Mouse (Mus musculus): ENCODE data around the gene Efcab7. TPM values are rescaled to one million over a fixed set of nuclear protein-coding genes. Genes with fewer than 3 reads are reported as not detected.

The Efcab7 gene
- total RNA-seq, 2 experiments from 2014 or later: 0.42 to 8.0 TPM

DNA sequence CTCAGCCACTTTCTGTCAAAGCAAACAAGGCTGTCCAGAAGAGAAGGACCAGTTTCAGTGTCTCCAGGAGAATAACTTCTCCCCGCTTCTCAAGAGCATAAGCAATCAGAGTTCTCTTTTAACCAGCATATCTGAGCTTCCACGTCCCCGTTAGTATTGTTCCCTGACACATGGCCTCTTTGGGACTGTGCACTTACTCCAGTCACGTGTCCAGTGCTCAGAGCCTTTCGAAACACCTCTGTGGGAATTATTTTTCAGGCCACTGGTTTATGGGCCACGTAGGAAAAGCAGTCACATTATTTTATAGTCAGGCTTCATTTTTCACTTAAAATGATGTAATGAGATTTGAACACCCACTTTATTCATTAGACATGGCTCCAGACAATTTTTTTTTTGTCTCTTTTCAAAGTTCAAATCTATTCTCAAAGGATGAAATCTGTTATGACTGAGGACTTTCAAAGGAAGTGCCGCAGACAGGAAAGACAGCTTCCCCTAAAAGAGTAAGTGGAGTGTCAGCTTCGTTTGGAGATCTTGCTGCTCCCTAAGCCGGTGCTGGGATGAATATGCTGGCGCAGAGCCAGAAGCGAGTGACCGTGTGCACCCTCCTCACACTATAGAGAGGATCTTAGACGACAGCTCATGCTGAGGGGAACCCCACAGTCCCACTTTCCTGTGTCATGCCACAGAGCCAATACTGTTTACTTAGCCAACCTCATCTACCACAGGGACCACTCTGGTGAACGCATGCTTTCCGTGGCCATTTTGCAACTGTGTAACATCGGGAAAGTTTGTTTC is 110.9 kb downstream of the Efcab7 start:
- no peak for ATAC-seq (replicated peaks; ENCODE audit: low FRiP score, low TSS enrichment, poor library complexity, severe bottlenecking)

GRCm38 (mm10) chr4:99941655-99942414 is 112.8 kb downstream of the Efcab7 start:
- 0 out of 2 replicates have a peak, but pooled peaks have one; percentile 47 for ATAC-seq (replicated peaks; ENCODE audit: low FRiP score, low TSS enrichment, poor library complexity, severe bottlenecking)

GRCm38 (mm10) chr4:99944606-99945005 is 115.6 kb downstream of the Efcab7 start:
- ATAC-seq (replicated peaks; ENCODE audit: low FRiP score, low TSS enrichment, poor library complexity, severe bottlenecking): no peak

GRCm38 (mm10) chr4:99945011-99945410 is 116.0 kb downstream of the Efcab7 start:
- ATAC-seq (replicated peaks; ENCODE audit: low FRiP score, low TSS enrichment, poor library complexity, severe bottlenecking): no peak

GRCm38 (mm10) chr4:99946516-99946915 is 117.5 kb downstream of the Efcab7 start:
- no peak for ATAC-seq (replicated peaks; ENCODE audit: low FRiP score, low TSS enrichment, poor library complexity, severe bottlenecking)

DNA sequence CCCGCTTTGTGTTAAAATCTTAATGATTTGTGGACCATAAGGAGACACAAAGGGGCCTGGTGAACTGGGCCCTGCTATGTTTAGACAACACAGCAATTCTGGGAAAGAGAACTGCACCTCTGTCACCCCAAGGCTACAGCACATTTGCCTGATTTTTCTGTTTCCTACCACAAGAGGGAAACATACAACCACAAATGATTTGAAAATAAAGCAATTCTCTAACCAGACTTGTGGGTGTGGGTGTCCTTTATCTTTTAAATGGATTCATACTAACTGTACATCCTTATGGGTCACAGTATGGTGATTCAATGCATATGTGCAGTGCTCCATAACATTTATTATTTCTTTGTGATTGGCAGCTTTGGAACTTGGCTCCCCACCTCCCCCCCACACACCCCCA is 118.2 kb downstream of the Efcab7 start:
- peak; percentile 61; the same call in 1 of the 2 replicates for ATAC-seq (replicated peaks; ENCODE audit: low FRiP score, low TSS enrichment, poor library complexity, severe bottlenecking)

GRCm38 (mm10) chr4:99947896-99948295 is 118.9 kb downstream of the Efcab7 start:
- ATAC-seq (replicated peaks; ENCODE audit: low FRiP score, low TSS enrichment, poor library complexity, severe bottlenecking): no peak

- no peak for ATAC-seq (replicated peaks; ENCODE audit: low FRiP score, low TSS enrichment, poor library complexity, severe bottlenecking)
Measured at GRCm38 (mm10) chr4:99953904-99954303, 124.9 kb downstream of the Efcab7 start.

GRCm38 (mm10) chr4:99955396-99955795 is 126.4 kb downstream of the Efcab7 start:
- ATAC-seq (replicated peaks; ENCODE audit: low FRiP score, low TSS enrichment, poor library complexity, severe bottlenecking): no peak

DNA sequence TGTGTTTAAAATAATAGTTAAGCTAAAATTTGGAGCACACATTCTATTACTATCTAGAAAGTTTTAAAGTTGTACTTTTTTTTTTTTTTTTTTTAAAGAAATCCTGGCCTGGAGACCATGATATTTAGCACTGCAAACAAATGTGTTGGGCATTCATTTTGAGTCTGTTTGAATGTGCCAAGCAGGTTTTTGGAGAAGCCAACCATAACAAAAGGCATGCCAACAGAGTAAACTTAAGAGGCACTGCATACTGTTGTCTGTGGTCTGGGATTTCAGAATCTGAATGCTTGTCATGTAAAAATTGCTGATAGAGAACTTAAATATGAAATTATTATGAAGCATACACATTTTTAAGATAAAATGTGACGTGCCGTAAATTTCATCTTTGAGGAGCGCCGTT is 128.2 kb downstream of the Efcab7 start:
- no peak for ATAC-seq (replicated peaks; ENCODE audit: low FRiP score, low TSS enrichment, poor library complexity, severe bottlenecking)

DNA sequence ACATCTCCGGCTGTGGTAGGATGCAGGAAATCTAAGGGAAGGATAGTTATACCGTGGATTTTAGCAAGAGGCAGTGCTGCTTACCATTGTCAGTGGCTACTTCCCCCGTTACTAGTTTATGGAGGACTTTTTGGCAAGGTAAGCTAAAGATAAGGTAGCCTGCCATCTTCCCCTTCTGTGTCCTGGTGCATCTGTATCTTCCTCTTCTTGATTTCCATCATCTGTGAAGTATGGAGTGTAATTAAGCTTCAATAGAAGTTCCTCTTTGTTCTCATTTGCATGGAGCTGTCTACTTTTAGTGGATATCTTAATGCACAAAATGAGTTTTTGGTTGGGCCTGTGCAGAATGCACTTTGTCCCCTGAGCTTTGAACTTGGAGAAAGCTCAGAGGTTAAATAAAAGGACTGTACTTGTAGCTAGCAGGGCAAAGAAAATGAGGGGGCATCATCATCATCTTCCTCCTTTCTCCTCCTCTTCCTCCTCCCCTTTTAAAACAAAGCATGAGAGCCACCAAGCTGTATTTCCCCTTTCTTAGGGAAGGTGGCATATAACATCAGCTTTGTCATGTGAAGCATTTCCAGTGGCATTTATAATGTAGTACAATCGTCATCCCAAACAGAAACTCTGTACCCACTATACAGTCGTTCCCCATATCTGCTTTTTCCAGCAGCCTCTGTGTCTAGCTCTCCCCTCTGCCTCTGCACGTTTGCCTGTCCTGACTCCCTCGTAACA is 129.3 kb downstream of the Efcab7 start:
- no peak for ATAC-seq (replicated peaks; ENCODE audit: low FRiP score, low TSS enrichment, poor library complexity, severe bottlenecking)

GRCm38 (mm10) chr4:99959308-99959707 is 130.3 kb downstream of the Efcab7 start:
- no peak for ATAC-seq (replicated peaks; ENCODE audit: low FRiP score, low TSS enrichment, poor library complexity, severe bottlenecking)

Other genes with a start within 250 kb of the Efcab7 start
- not detected in 2 replicates for gene Foxd3, start 172.9 kb upstream of the Efcab7 start, total RNA-seq (2014; fragmentation: Nextera tagmentation)
- not detected in 2 replicates for gene Foxd3, start 172.9 kb upstream of the Efcab7 start, total RNA-seq (2017)
- gene Alg6, start 113.5 kb upstream of the Efcab7 start, total RNA-seq (2014; fragmentation: Nextera tagmentation): 13.7 and 26.6 TPM in 2 replicates
- 15.4 and 18.5 TPM in 2 replicates for gene Alg6, start 113.5 kb upstream of the Efcab7 start, total RNA-seq (2017)
- 2.2 and 4.1 TPM in 2 replicates for gene Pgm1, start 100.2 kb downstream of the Efcab7 start, total RNA-seq (2014; fragmentation: Nextera tagmentation)
- 7.2 and 8.3 TPM in 2 replicates for gene Pgm1, start 100.2 kb downstream of the Efcab7 start, total RNA-seq (2017)
- 30.5 and 32.2 TPM in 2 replicates for gene Itgb3bp, start 100.6 kb downstream of the Efcab7 start, total RNA-seq (2014; fragmentation: Nextera tagmentation)
- 16.1 and 35.0 TPM in 2 replicates for gene Itgb3bp, start 100.6 kb downstream of the Efcab7 start, total RNA-seq (2017)